Mouse (Mus musculus) layer of hippocampus, postnatal 14 days (tissue): ENCODE data around the gene Zkscan7. TPM values are rescaled to one million over a fixed set of nuclear protein-coding genes. Genes with fewer than 3 reads are reported as not detected.

Experiments
- DNase-seq, 2 experiments: peaks; one replicate each; pipeline ENCODE4 v3.0.0; 2021 to 2022; ENCODE audit warnings: low spot score in 2 of 2, mixed read lengths in 1 of 2
- total RNA-seq, 2 experiments: library from RNA; stranded (reverse); gene quantifications; 2 replicates each; pipeline ENCODE4 v1.2.3; 2021

Zkscan7 gene
- total RNA-seq, 2 experiments from 2014 or later = 5.3 to 6.8 TPM

DNA sequence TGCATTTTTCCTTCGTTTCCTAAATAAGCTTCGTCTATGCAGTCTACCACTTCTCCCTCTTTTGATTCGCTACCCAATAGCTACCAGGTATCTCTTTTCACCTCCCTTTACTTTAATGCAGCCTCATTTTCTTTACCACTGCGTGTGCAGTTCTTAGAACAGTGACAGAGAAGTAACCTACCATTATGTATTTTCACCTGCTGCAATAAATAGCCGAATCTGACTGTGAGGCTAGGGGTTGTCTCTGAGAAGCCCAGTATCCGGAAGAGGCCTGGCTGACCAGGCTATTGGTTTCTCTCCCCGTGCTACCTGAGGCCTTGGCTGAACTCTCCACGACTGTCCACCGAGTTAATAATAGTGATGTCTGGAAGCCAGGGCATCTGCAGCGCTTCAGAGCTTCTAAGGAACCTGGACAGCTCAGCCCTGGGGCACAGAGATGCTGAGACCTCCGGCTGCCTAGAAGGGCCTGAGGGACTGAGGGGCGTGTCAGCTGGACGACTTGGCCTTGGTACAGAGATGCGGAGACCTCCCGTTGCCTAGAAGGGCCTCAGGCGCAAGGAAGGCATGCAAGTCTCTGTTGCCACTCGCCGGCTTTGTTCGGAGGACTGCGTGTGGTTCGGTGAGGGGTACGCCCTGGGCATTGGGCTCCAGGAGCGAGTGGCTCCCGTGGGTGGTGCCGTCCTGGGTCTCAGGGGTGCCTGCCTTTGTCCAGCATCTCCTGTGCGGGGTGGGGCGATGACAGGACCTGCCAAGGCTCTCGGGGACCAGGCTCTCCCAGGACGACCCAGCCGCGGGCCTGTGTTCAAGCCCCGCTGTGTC lies 17.4 kb downstream of the Zkscan7 start:
- DNase-seq = peak; percentile 40 to 56

DNA sequence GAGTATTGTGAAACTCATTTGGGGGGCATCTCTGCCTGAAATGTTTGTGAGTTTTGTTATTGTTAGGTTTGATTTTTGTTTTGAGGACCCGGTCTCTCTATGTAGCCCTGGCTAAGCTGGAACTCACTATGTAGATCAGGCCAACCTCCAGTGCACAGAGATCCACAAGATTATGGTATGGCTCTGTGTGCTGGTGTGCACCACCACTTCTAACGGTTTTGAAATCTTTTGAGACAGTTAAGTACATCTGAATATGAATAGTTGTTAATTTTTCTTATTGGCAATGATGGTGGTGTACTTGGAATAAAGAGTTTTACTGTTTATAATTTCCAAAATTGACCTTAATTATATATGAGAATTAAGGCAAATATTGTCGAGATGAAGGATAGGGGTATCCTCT lies 37.0 kb downstream of the Zkscan7 start:
- no peak for DNase-seq

DNA sequence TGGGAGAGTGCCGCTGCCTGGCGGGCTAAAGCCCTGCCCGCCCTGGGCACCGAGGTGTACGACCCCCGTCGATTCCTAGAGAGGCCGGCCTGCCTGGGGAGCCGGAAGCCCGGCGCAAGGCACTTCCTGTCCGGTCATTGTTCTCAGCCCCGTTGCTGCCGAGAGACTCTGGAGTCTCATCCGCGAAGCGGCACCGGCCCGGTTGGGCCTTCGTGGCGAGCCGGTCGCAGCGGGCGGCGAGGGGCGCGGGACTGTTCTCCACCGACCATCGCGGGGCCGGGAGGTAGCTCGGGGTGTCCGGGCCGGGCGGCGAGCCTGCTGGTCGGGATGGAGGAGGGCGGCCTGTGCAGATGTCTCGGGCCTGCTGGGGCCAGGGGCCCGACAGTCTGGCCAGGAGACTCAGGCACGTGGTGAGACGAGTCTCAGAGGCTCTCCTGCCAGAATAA lies 37.5 kb downstream of the Zkscan7 start, which contains the start of gene Zfp105:
Gene Zfp105, plus strand, starts transcription at position 137 of the 446 bp plus-strand sequence.
- DNase-seq = peak; percentile 70 to 80

DNA sequence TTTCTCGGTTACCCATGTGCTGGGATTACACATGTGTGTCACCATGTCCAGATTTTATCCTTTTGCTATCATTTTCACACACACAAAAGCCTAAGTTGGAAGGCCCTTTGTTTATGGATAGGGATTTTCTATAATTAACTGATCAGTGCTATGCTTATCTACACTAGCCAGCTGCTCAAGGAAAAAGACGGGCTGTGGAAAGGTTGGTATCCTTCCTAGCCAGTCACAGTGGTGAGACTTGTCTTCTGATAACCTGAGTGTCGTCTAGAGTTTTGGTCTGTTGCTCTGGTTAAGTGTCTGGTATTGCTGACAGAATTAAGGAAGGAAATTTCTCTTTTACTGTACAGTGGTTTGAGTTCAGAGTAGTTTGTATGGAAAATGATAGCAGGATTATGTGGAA lies 43.4 kb downstream of the Zkscan7 start:
- DNase-seq = no peak

Other genes with a start within 250 kb of the Zkscan7 start
- not detected for gene Topaz1, start 138.3 kb upstream of the Zkscan7 start, total RNA-seq
- 10 to 100 TPM; 16.2 to 16.7 TPM for gene Tcaim, start 80.1 kb upstream of the Zkscan7 start, total RNA-seq
- gene Gm35549, start 41.6 kb upstream of the Zkscan7 start, total RNA-seq = not detected
- 100 to 1,000 TPM; 155 to 177 TPM for gene Zfp445, start 19.7 kb upstream of the Zkscan7 start, total RNA-seq
- gene Zfp105, start 37.4 kb downstream of the Zkscan7 start, total RNA-seq = 1 to 10 TPM; 6.8 to 9.1 TPM
- 10 to 100 TPM; 20.0 to 21.8 TPM for gene 1110059G10Rik, start 65.3 kb downstream of the Zkscan7 start, total RNA-seq
- gene Kif15, start 65.4 kb downstream of the Zkscan7 start, total RNA-seq = 1 to 10 TPM; 1.6 to 2.6 TPM
- 10 to 100 TPM; 27.3 to 36.0 TPM for gene Tmem42, start 135.6 kb downstream of the Zkscan7 start, total RNA-seq
- gene Tgm4, start 149.0 kb downstream of the Zkscan7 start, total RNA-seq = 1 to 10 TPM; 1.2 to 1.7 TPM
- 10 to 100 TPM; 71.2 to 72.7 TPM for gene Zdhhc3, start 227.5 kb downstream of the Zkscan7 start, total RNA-seq
- gene Exosc7, start 227.5 kb downstream of the Zkscan7 start, total RNA-seq = 10 to 100 TPM; 35.8 to 38.0 TPM